Mouse (Mus musculus): ENCODE measurements at regions not wholly inside any gene's neighbourhood (a gene's known extent, or its start where the extent isn't known, plus 50 kb on each side); places are given as distances from the start of the nearest gene placed in this dataset.

DNA sequence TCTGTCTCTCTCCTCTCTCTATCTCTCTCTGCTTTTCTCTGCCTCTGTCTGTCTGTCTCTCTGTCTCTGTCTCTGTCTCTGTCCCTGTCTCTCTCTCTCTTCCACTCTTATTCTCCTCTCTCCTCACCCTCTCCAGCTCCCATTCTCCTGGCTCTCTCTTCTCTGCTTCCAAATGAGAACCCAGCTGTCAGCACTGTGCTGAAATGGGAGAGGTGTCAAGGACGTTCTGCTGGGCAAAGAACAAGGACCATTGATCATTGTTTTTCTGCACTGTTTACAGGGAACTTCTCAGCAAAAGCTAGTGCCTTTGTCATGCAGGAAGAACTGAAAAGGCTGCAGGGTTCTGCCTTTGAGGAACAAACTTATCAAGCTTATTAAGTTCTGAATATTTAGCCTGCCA lies 550.3 kb upstream of the Syt1 start:
- TF ChIP-seq MAFK (IDR thresholded peaks at IDR 0.05; ENCODE audit: insufficient read depth, low read depth, low read length), result no peak
- TF ChIP-seq ZNF384 (IDR thresholded peaks at IDR 0.05; ENCODE audit: low read depth, low read length), result no peak
